Mouse (Mus musculus) gastrocnemius, adult 2 months (tissue): ENCODE measurements around the gene Tmem87b. TPM values are rescaled to one million over a fixed set of nuclear protein-coding genes. Genes with fewer than 3 reads are reported as not detected.

Source experiments
- DNase-seq: peaks from one replicate; pipeline ENCODE4 v3.0.0; 2022
- H3K27ac ChIP-seq: fragments of 200-600 bp; 2 replicates; pipeline ENCODE4 v1.8.1; 2022; ENCODE audit warnings: mild to moderate bottlenecking
- H3K4me3 ChIP-seq: fragments of 200-600 bp; 2 replicates; pipeline ENCODE4 v1.8.1; 2022; ENCODE audit warnings: mild to moderate bottlenecking, moderate library complexity
- CTCF ChIP-seq: fragments of 200-600 bp; IDR thresholded peaks from 2 replicates; pipeline ENCODE4 v1.8.1; 2022; ENCODE audit warnings: antibody characterized with exemption, mild to moderate bottlenecking, moderate library complexity
- intact Hi-C: fragments of 180-260 bp; cut with DNase I; formaldehyde crosslinking; loops from one replicate; pipeline ENCODE4 v1.15.1; 2025
- long read RNA-seq, 2 experiments: library from polyadenylated mRNA; stranded (forward); transcript quantifications; one replicate each; pipeline ENCODE4 v2.0.0; 2021
- total RNA-seq, 2 experiments: library from RNA; stranded (reverse); gene quantifications; 2 replicates each; pipeline ENCODE4 v1.2.3; 2021

The Tmem87b gene
- 10 to 100 TPM; 15.9 to 16.1 TPM for total RNA-seq
- long read RNA-seq, experiment 1, full-length matches to known transcripts: 5 of 42 reads
- long read RNA-seq, experiment 1, partial matches to known transcripts: 3 of 42 reads
- long read RNA-seq, experiment 1, other reads (novel, unspliced or antisense): 34 of 42 reads
- long read RNA-seq, experiment 2, full-length matches to known transcripts: 7 of 33 reads
- long read RNA-seq, experiment 2, partial matches to known transcripts: 0 of 33 reads
- long read RNA-seq, experiment 2, other reads (novel, unspliced or antisense): 26 of 33 reads

- intact Hi-C loops: loop anchor here (1.0 to 5.0 kb wide), 2 partner anchors 71 to 120 kb away; partner anchors contain the start of gene Mertk
- TF ChIP-seq CTCF: peak; percentile 1; the same call in 1 of the 2 replicates
- Histone ChIP-seq H3K4me3 (peak within 1 kb of the TSS; percentile 98), H3K27ac (peak within 1 kb of the TSS; percentile 93)
- peak; percentile 97 for DNase-seq
These were observed at the start of gene Tmem87b for GRCm38 (mm10) chr2:128817786-128818681. Gene Tmem87b (plus strand): TSS chr2:128818118.

GRCm38 (mm10) chr2:128768545-128769247 lies 49.2 kb upstream of the Tmem87b start:
- TF ChIP-seq CTCF: no peak
- no peak for DNase-seq
- Histone ChIP-seq H3K4me3 (no peak overlapping the region), H3K27ac (no peak overlapping the region)
- intact Hi-C loops: no loop called here

GRCm38 (mm10) chr2:128770557-128770956 lies 47.4 kb upstream of the Tmem87b start:
- DNase-seq: no peak
- intact Hi-C loops: no loop called here
- no peak overlapping the region for H3K4me3 ChIP-seq
- no peak overlapping the region for H3K27ac ChIP-seq
- TF ChIP-seq CTCF: no peak

- intact Hi-C loops: no loop called here
- H3K27ac ChIP-seq: no peak overlapping the region
- no peak for DNase-seq
- H3K4me3 ChIP-seq: no peak overlapping the region
- no peak for TF ChIP-seq CTCF
These were observed 46.9 kb upstream of the Tmem87b start for GRCm38 (mm10) chr2:128771048-128771447.

GRCm38 (mm10) chr2:128771750-128772338 lies 46.1 kb upstream of the Tmem87b start:
- H3K27ac ChIP-seq: no peak overlapping the region
- no peak for DNase-seq
- intact Hi-C loops: no loop called here
- TF ChIP-seq CTCF: no peak
- no peak overlapping the region for H3K4me3 ChIP-seq

- TF ChIP-seq CTCF: no peak
- Histone ChIP-seq H3K27ac (no peak overlapping the region), H3K4me3 (no peak overlapping the region)
- no peak for DNase-seq
- intact Hi-C loops: no loop called here
These were observed 35.7 kb upstream of the Tmem87b start for GRCm38 (mm10) chr2:128782231-128782630.

GRCm38 (mm10) chr2:128783660-128784345 lies 34.1 kb upstream of the Tmem87b start:
- Histone ChIP-seq H3K4me3 (no peak overlapping the region), H3K27ac (no peak overlapping the region)
- intact Hi-C loops: no loop called here
- TF ChIP-seq CTCF: no peak
- no peak for DNase-seq

GRCm38 (mm10) chr2:128784814-128785213 lies 33.1 kb upstream of the Tmem87b start:
- TF ChIP-seq CTCF: no peak
- Histone ChIP-seq H3K4me3 (no peak overlapping the region), H3K27ac (no peak overlapping the region)
- intact Hi-C loops: no loop called here
- no peak for DNase-seq

GRCm38 (mm10) chr2:128786341-128786740 lies 31.6 kb upstream of the Tmem87b start:
- no peak overlapping the region for H3K27ac ChIP-seq
- TF ChIP-seq CTCF: no peak
- intact Hi-C loops: no loop called here
- H3K4me3 ChIP-seq: no peak overlapping the region
- no peak for DNase-seq

GRCm38 (mm10) chr2:128786795-128787194 lies 31.1 kb upstream of the Tmem87b start:
- Histone ChIP-seq H3K4me3 (no peak overlapping the region), H3K27ac (no peak overlapping the region)
- intact Hi-C loops: no loop called here
- TF ChIP-seq CTCF: no peak
- DNase-seq: no peak

GRCm38 (mm10) chr2:128787805-128788204 lies 30.1 kb upstream of the Tmem87b start:
- intact Hi-C loops: no loop called here
- no peak for DNase-seq
- no peak for TF ChIP-seq CTCF
- Histone ChIP-seq H3K27ac (no peak overlapping the region), H3K4me3 (no peak overlapping the region)
